ENCODE assay signal across 27 mouse cellular contexts in the genomic region with DNA sequence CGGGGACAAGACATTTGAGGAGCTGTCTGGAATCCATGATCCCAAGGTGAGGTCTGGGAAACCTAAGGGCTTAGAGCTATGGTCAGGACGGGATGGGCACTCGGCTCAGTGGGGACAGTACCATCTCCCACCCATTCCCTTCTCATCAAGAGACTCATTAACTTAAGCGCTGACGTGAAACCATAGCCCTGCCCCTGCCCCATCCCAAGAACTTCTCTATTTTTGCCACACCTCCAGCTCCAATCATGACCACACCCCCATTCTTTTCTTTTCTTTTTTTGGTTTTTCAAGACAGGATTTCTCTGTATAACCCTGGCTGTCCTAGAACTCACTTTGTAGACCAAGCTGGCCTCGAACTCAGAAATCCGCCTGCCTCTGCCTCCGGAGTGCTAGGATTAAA. TPM values are rescaled to one million over a fixed set of nuclear protein-coding genes. Genes with fewer than 3 reads are reported as not detected.
DNase-seq lines count a peak whose midpoint lies in the region; ATAC-seq and TF ChIP-seq lines count a peak whose summit lies in the region.
"Had no signal": no experiment of that assay in that cellular context is flagged by ENCODE, and none has a peak within 500 bp of the region (broad histone marks: within the 10 kb centered on the region; RNA-seq: fewer than 3 reads in every experiment).

No protein-coding gene starts in this region.

- TF ChIP-seq POLR2A in bone marrow macrophage, adult 2 months (IDR thresholded peaks at IDR 0.05; ENCODE audit: borderline replicate concordance, low read depth, low read length): no peak

- no peak for DNase-seq in midbrain, embryonic 11.5 days (ENCODE audit: low spot score, missing footprints)
- no peak for DNase-seq in right cerebral cortex, postnatal 25 days
- no peak for DNase-seq in layer of hippocampus, postnatal 14 days (ENCODE audit: low spot score in 2 of 2)
- DNase-seq: adrenal gland, adult 2 months; adrenal gland, postnatal 14 days; B cell, adult 2 months; cerebellum, adult 11-12 months; cerebellum, adult 8-10 months; cerebellum, postnatal 10 days; gastrocnemius, adult 2 months; gastrocnemius, postnatal 14 days; heart, adult 18-20 months; heart, postnatal 14 days; heart, postnatal 4 days had no signal

- peaks cover 46% of the 10 kb centered on the region for H3K27me3 ChIP-seq in midbrain, embryonic 12.5 days
- peaks cover 21% of the 10 kb centered on the region for H3K27me3 ChIP-seq in midbrain, embryonic 11.5 days (ENCODE audit: control insufficient read depth, insufficient read depth, low read length)
- H3K27me3 ChIP-seq: CH12.LX had no signal

- no peak overlapping the region for H3K4me3 ChIP-seq in midbrain, embryonic 12.5 days
- no peak overlapping the region for H3K4me3 ChIP-seq in midbrain, embryonic 11.5 days (ENCODE audit: low read depth, low read length)
- no peak overlapping the region for H3K4me3 ChIP-seq in bone marrow macrophage, adult 2 months (ENCODE audit: insufficient read depth, low read length)
- H3K4me3 ChIP-seq: embryonic facial prominence, embryonic 13.5 days; erythroblast, embryonic 14.5 days; forebrain, embryonic 13.5 days; gastrocnemius, adult 2 months; heart, embryonic 13.5 days had no signal

- no peaks in the 10 kb centered on the region for H3K9me3 ChIP-seq in midbrain, embryonic 12.5 days
- no peaks in the 10 kb centered on the region for H3K9me3 ChIP-seq in midbrain, embryonic 11.5 days (ENCODE audit: control insufficient read depth, low read length)
- H3K9me3 ChIP-seq: embryonic facial prominence, embryonic 13.5 days; forebrain, embryonic 13.5 days had no signal

- no peak for ATAC-seq in midbrain, embryonic 12.5 days (ENCODE audit: low FRiP score, low read depth)
- ATAC-seq in midbrain, embryonic 11.5 days (ENCODE audit: low FRiP score): no peak
- peak; percentile 53; the same call in 1 of the 2 replicates for ATAC-seq in granulocyte monocyte progenitor cell, adult 5-6 weeks (replicated peaks; ENCODE audit: poor library complexity, severe bottlenecking)
- ATAC-seq in megakaryocyte progenitor cell, adult 5-6 weeks (replicated peaks; ENCODE audit: poor library complexity): peak; percentile 41
- ATAC-seq: forebrain, embryonic 13.5 days; forebrain, embryonic 16.5 days; hindbrain, postnatal 0 days; inflammation-experienced regulatory T-cells, adult 6 months had no signal

- no peak for TF ChIP-seq CTCF in bone marrow macrophage, adult 2 months (IDR thresholded peaks at IDR 0.05; ENCODE audit: low read depth, low read length)

- H3K36me3 ChIP-seq in midbrain, embryonic 12.5 days: peaks cover 56% of the 10 kb centered on the region
- H3K36me3 ChIP-seq in midbrain, embryonic 11.5 days (ENCODE audit: control insufficient read depth, insufficient read depth, low read length): peaks cover 34% of the 10 kb centered on the region

- peaks cover 9% of the 10 kb centered on the region for H3K4me1 ChIP-seq in midbrain, embryonic 12.5 days
- peaks cover 4% of the 10 kb centered on the region; the same call in 1 of the 2 replicates for H3K4me1 ChIP-seq in midbrain, embryonic 11.5 days (ENCODE audit: control insufficient read depth, insufficient read depth, low read length)
- H3K4me1 ChIP-seq in bone marrow macrophage, adult 2 months (ENCODE audit: control insufficient read depth, insufficient read depth, low read length): peaks cover 14% of the 10 kb centered on the region

- H3K4me2 ChIP-seq in midbrain, embryonic 12.5 days (replicated peaks): no peak overlapping the region
- no peak overlapping the region for H3K4me2 ChIP-seq in midbrain, embryonic 11.5 days
- H3K4me2 ChIP-seq: embryonic facial prominence, embryonic 13.5 days; forebrain, embryonic 13.5 days; heart, embryonic 13.5 days; hindbrain, embryonic 14.5 days had no signal

- 0 out of 2 replicates have a peak overlapping the region, but pooled peaks have one; percentile 3 for H3K27ac ChIP-seq in midbrain, embryonic 12.5 days (replicated peaks)
- no peak overlapping the region for H3K27ac ChIP-seq in midbrain, embryonic 11.5 days (ENCODE audit: low read depth, low read length)
- H3K27ac ChIP-seq in bone marrow macrophage, adult 2 months (ENCODE audit: insufficient read depth, low read depth, low read length): peak overlapping the region; percentile 73
- H3K27ac ChIP-seq: embryonic facial prominence, embryonic 13.5 days; forebrain, embryonic 13.5 days; gastrocnemius, adult 2 months; heart, embryonic 13.5 days; hindbrain, embryonic 14.5 days; hindbrain, postnatal 0 days had no signal

- no peak overlapping the region for H3K9ac ChIP-seq in midbrain, embryonic 12.5 days (replicated peaks)
- H3K9ac ChIP-seq in midbrain, embryonic 11.5 days (ENCODE audit: low read length): no peak overlapping the region
- H3K9ac ChIP-seq: embryonic facial prominence, embryonic 13.5 days; forebrain, embryonic 13.5 days; heart, embryonic 13.5 days; hindbrain, embryonic 14.5 days had no signal

- WGBS in midbrain, embryonic 12.5 days: 91% methylated on average over 8 of the region's 8 CpGs
- WGBS in midbrain, embryonic 11.5 days: 90% methylated on average over 8 of the region's 8 CpGs

RNA-seq across cellular contexts. Expression of a gene that starts 4.2 kb away (rescaled TPM):
- 0.39 and 0.54 TPM in 2 replicates for polyA plus RNA-seq in midbrain, embryonic 12.5 days (2016; fragmentation: Nextera tagmentation; extraction: Ambion mirVana)
- polyA plus RNA-seq in midbrain, embryonic 11.5 days (2014; fragmentation: Nextera tagmentation; extraction: Ambion mirVana): 0.22 and 0.38 TPM in 2 replicates
- 0.65 and 0.91 TPM in 2 replicates for polyA plus RNA-seq in bone marrow macrophage, adult 2 months (2012; ENCODE audit: insufficient read depth, insufficient read length, missing spikeins)
- total RNA-seq in granulocyte monocyte progenitor cell, adult 5-6 weeks (2014; fragmentation: Nextera tagmentation): not detected in 2 replicates
- not detected in 2 replicates for total RNA-seq in granulocyte monocyte progenitor cell, adult 5-6 weeks (2017)
- not detected in 2 replicates for total RNA-seq in megakaryocyte progenitor cell, adult 5-6 weeks (2015)
- total RNA-seq in megakaryocyte progenitor cell, adult 5-6 weeks (2017): not detected in 2 replicates
- total RNA-seq in layer of hippocampus, postnatal 14 days (2021): under 1 TPM; 0.12 to 0.21 TPM
- total RNA-seq: adrenal gland, postnatal 14 days had no signal
- polyA plus RNA-seq: erythroblast, embryonic 14.5 days had no signal

RNA-seq across cellular contexts. Expression of a gene that starts 9.5 kb away (rescaled TPM):
- polyA plus RNA-seq in midbrain, embryonic 12.5 days (2016; fragmentation: Nextera tagmentation; extraction: Ambion mirVana): 19.3 and 20.9 TPM in 2 replicates
- 11.9 and 13.5 TPM in 2 replicates for polyA plus RNA-seq in midbrain, embryonic 11.5 days (2014; fragmentation: Nextera tagmentation; extraction: Ambion mirVana)
- polyA plus RNA-seq in bone marrow macrophage, adult 2 months (2012; ENCODE audit: insufficient read depth, insufficient read length, missing spikeins): 86.5 and 101 TPM in 2 replicates
- 38.2 and 63.0 TPM in 2 replicates for total RNA-seq in granulocyte monocyte progenitor cell, adult 5-6 weeks (2014; fragmentation: Nextera tagmentation)
- 43.2 and 54.7 TPM in 2 replicates for total RNA-seq in granulocyte monocyte progenitor cell, adult 5-6 weeks (2017)
- total RNA-seq in megakaryocyte progenitor cell, adult 5-6 weeks (2015): 38.9 and 44.2 TPM in 2 replicates
- 44.6 and 54.8 TPM in 2 replicates for total RNA-seq in megakaryocyte progenitor cell, adult 5-6 weeks (2017)
- total RNA-seq in layer of hippocampus, postnatal 14 days (2021): 100 to 1,000 TPM; 135 to 144 TPM

RNA-seq across cellular contexts. Expression of a gene that starts 13.7 kb away (rescaled TPM):
- 109 and 168 TPM in 2 replicates for polyA plus RNA-seq in midbrain, embryonic 12.5 days (2016; fragmentation: Nextera tagmentation; extraction: Ambion mirVana)
- 158 and 160 TPM in 2 replicates for polyA plus RNA-seq in midbrain, embryonic 11.5 days (2014; fragmentation: Nextera tagmentation; extraction: Ambion mirVana)
- polyA plus RNA-seq in bone marrow macrophage, adult 2 months (2012; ENCODE audit: insufficient read depth, insufficient read length, missing spikeins): 37.5 and 41.5 TPM in 2 replicates
- 50.6 and 57.5 TPM in 2 replicates for total RNA-seq in granulocyte monocyte progenitor cell, adult 5-6 weeks (2014; fragmentation: Nextera tagmentation)
- total RNA-seq in granulocyte monocyte progenitor cell, adult 5-6 weeks (2017): 72.7 and 89.8 TPM in 2 replicates
- 50.5 and 52.8 TPM in 2 replicates for total RNA-seq in megakaryocyte progenitor cell, adult 5-6 weeks (2015)
- 73.3 and 84.1 TPM in 2 replicates for total RNA-seq in megakaryocyte progenitor cell, adult 5-6 weeks (2017)
- 1 to 10 TPM; 7.5 to 9.3 TPM for total RNA-seq in layer of hippocampus, postnatal 14 days (2021)

RNA-seq across cellular contexts. Expression of a gene that starts 14.7 kb away (rescaled TPM):
- polyA plus RNA-seq in midbrain, embryonic 12.5 days (2016; fragmentation: Nextera tagmentation; extraction: Ambion mirVana): 90.4 and 97.0 TPM in 2 replicates
- 92.7 and 98.4 TPM in 2 replicates for polyA plus RNA-seq in midbrain, embryonic 11.5 days (2014; fragmentation: Nextera tagmentation; extraction: Ambion mirVana)
- 32.2 and 35.8 TPM in 2 replicates for polyA plus RNA-seq in bone marrow macrophage, adult 2 months (2012; ENCODE audit: insufficient read depth, insufficient read length, missing spikeins)
- 48.4 and 49.8 TPM in 2 replicates for total RNA-seq in granulocyte monocyte progenitor cell, adult 5-6 weeks (2014; fragmentation: Nextera tagmentation)
- total RNA-seq in granulocyte monocyte progenitor cell, adult 5-6 weeks (2017): 24.6 and 28.2 TPM in 2 replicates
- total RNA-seq in megakaryocyte progenitor cell, adult 5-6 weeks (2015): 36.8 and 57.4 TPM in 2 replicates
- total RNA-seq in megakaryocyte progenitor cell, adult 5-6 weeks (2017): 24.6 and 29.7 TPM in 2 replicates
- total RNA-seq in layer of hippocampus, postnatal 14 days (2021): 10 to 100 TPM; 35.5 to 40.8 TPM

RNA-seq across cellular contexts. Expression of a gene that starts 21.6 kb away (rescaled TPM):
- 7.6 and 8.5 TPM in 2 replicates for polyA plus RNA-seq in midbrain, embryonic 12.5 days (2016; fragmentation: Nextera tagmentation; extraction: Ambion mirVana)
- polyA plus RNA-seq in midbrain, embryonic 11.5 days (2014; fragmentation: Nextera tagmentation; extraction: Ambion mirVana): 2.8 and 2.9 TPM in 2 replicates
- polyA plus RNA-seq in bone marrow macrophage, adult 2 months (2012; ENCODE audit: insufficient read depth, insufficient read length, missing spikeins): 24.6 and 27.5 TPM in 2 replicates
- 23.0 and 28.8 TPM in 2 replicates for total RNA-seq in granulocyte monocyte progenitor cell, adult 5-6 weeks (2014; fragmentation: Nextera tagmentation)
- 14.7 and 16.0 TPM in 2 replicates for total RNA-seq in granulocyte monocyte progenitor cell, adult 5-6 weeks (2017)
- total RNA-seq in megakaryocyte progenitor cell, adult 5-6 weeks (2015): 15.4 and 15.8 TPM in 2 replicates
- total RNA-seq in megakaryocyte progenitor cell, adult 5-6 weeks (2017): 17.0 and 17.5 TPM in 2 replicates
- total RNA-seq in layer of hippocampus, postnatal 14 days (2021): 10 to 100 TPM in 1 of 2 experiments, 1 to 10 TPM in 1; 9.8 to 10.5 TPM

Comparison
In these comparisons a context has a peak if more than half of its experiments do, and no peak if none do; other contexts are left out.
1. ATAC-seq: peak in granulocyte monocyte progenitor cell, adult 5-6 weeks (single experiment) and megakaryocyte progenitor cell, adult 5-6 weeks (single experiment); none in midbrain, embryonic 12.5 days (single experiment) and midbrain, embryonic 11.5 days (single experiment).
2. RNA of a gene that starts 13.7 kb away (total RNA-seq): 50.6 to 89.8 TPM in granulocyte monocyte progenitor cell, adult 5-6 weeks and 50.5 to 84.1 TPM in megakaryocyte progenitor cell, adult 5-6 weeks; 7.5 to 9.3 TPM in layer of hippocampus, postnatal 14 days; every median in the first group is over 4 times any median in the second.